Mouse (Mus musculus): ENCODE data around the gene Tmem209. TPM values are rescaled to one million over a fixed set of nuclear protein-coding genes. Genes with fewer than 3 reads are reported as not detected.
A peak's percentile ranks its signal among the peaks of the same experiment; 100 is the strongest.

Tmem209 gene
- polyA plus RNA-seq, 1 experiment from 2014 or later, result 32.9 TPM

DNA sequence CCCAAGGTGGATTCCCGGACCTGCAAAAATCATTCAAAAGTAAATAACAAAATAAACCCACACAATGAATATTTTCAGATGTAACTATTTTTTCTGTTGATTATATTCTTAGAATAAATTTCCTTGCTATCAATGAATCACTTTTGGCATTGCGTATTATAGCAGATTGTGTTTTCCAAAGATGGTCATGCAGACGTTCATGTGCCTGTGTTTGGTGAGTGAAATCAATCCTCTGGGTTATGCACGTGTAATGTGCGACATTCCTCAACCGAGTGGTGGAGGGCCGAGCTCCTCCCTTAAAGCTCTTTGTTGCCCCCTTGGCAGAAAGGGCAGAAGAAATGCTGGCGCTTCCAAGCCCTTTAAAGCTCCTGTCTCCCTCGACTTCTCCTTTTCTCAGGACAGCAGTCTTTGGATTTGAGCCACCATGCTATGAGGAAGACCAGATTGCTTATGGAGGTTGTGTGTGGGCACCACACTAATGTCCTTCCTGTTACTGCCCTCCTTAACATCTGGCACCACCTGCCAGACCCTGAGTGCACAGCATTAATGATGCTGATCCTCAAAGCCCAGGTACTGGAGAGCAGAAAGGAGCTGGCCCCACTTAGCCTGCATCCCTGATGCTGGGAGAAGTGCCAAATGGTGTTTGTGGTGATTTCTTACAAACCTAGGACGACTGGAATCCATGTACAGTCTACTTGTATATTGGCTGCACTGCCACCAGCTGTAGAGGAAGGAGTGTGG is 33.4 kb downstream of the Tmem209 start:
- Histone ChIP-seq H3K9ac (no peak overlapping the region), H3K36me3 (replicated peaks; ENCODE audit: control insufficient read depth, insufficient read depth) (peaks cover 9% of the 10 kb centered on the region; the same call in 1 of the 2 replicates), H3K4me3 (replicated peaks; ENCODE audit: low read length) (no peak overlapping the region), H3K27me3 (ENCODE audit: control insufficient read depth, insufficient read depth, low read length) (no peaks in the 10 kb centered on the region), H3K4me1 (replicated peaks; ENCODE audit: control insufficient read depth, insufficient read depth, low read length) (0 out of 2 replicates have a peak, but pooled peaks cover 3% of the 10 kb centered on the region), H3K4me2 (replicated peaks) (no peak overlapping the region), H3K9me3 (ENCODE audit: control insufficient read depth, low read length) (no peaks in the 10 kb centered on the region), H3K27ac (no peak overlapping the region)
- ATAC-seq (ENCODE audit: low FRiP score), result no peak
- 79% methylated on average over 10 of the region's 10 CpGs for WGBS
- no peak for DNase-seq (ENCODE audit: low spot score)

DNA sequence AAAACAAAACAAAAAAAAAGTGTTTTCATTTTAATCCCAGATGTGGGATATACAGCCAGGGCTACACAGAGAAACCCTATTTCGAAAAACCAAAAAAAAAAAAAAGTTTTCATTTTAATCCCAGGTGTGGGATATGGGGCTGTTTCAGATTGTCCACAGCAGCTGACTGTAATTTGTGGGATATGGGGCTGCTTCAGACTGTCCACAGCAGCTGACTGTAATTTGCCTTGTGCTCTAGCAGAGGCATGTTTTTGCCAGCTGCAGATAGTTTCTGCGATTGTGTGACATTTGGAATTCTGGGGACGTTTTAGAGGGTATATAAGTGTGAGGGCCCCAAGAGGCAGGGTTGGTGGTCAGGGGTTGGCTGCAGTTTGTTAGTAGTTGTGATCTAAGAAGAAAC is 37.9 kb downstream of the Tmem209 start:
- Histone ChIP-seq H3K4me1 (replicated peaks; ENCODE audit: control insufficient read depth, insufficient read depth, low read length) (0 out of 2 replicates have a peak, but pooled peaks cover 6% of the 10 kb centered on the region), H3K4me2 (replicated peaks) (no peak overlapping the region), H3K27me3 (ENCODE audit: control insufficient read depth, insufficient read depth, low read length) (no peaks in the 10 kb centered on the region), H3K4me3 (replicated peaks; ENCODE audit: low read length) (no peak overlapping the region), H3K27ac (no peak overlapping the region), H3K9ac (no peak overlapping the region), H3K36me3 (replicated peaks; ENCODE audit: control insufficient read depth, insufficient read depth) (no peaks in the 10 kb centered on the region), H3K9me3 (ENCODE audit: control insufficient read depth, low read length) (no peaks in the 10 kb centered on the region)
- ATAC-seq (ENCODE audit: low FRiP score), result no peak
- WGBS, result 90% methylated on average over 3 of the region's 3 CpGs
- no peak for DNase-seq (ENCODE audit: low spot score)

DNA sequence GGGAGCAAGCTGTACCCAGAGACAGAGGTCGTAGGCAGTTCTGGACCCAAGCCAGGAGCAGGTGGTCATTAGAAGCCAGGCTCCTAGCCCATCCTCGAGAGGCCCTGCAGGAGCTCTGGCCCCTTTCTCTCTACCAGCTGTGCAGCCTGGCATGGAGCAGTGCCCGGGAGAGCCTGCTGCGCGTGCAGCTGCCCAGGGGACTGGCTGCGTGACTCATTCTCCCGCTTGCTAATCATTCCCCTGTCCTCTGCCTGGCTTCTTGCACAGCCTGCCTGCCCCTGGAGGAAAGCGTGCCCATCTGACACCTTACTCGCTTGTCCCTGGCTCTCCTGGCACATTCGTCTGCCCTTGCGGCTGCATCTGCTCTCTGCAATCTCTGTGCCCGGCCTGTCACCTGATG is 40.2 kb downstream of the Tmem209 start:
- H3K9me3 ChIP-seq (ENCODE audit: control insufficient read depth, low read length), result no peaks in the 10 kb centered on the region
- H3K4me3 ChIP-seq (replicated peaks; ENCODE audit: low read length), result no peak overlapping the region
- H3K4me2 ChIP-seq (replicated peaks), result no peak overlapping the region
- H3K36me3 ChIP-seq (replicated peaks; ENCODE audit: control insufficient read depth, insufficient read depth), result no peaks in the 10 kb centered on the region
- no peak overlapping the region for H3K9ac ChIP-seq
- 0 out of 2 replicates have a peak, but pooled peaks cover 6% of the 10 kb centered on the region for H3K4me1 ChIP-seq (replicated peaks; ENCODE audit: control insufficient read depth, insufficient read depth, low read length)
- WGBS, result 54% methylated on average over 11 of the region's 12 CpGs
- ATAC-seq (ENCODE audit: low FRiP score), result peak; percentile 69; the same call in 1 of the 2 replicates
- DNase-seq (ENCODE audit: low spot score), result no peak
- H3K27ac ChIP-seq, result peak overlapping the region; percentile 48
- no peaks in the 10 kb centered on the region for H3K27me3 ChIP-seq (ENCODE audit: control insufficient read depth, insufficient read depth, low read length)

DNA sequence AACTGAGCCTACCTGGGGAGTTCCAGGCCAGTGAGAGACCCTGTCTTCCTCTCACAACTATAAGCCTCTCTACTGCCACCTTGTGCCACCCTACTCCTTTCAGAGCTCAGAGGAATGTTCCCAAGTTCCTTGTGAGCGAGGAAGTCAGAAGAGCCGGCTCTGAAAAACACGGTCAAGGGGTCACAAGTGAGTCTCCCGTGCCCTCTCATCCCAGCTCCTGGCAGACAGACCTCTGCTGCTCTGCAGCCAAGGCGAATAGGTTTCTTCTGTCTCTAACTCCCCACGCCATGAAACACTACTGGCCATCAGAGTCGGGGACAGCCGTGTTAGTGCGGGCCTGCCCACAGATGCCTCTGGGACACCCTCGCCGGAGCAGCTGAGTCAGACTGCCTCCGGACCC is 40.9 kb downstream of the Tmem209 start:
- DNase-seq (ENCODE audit: low spot score) (peak; percentile 47), ATAC-seq (ENCODE audit: low FRiP score) (no peak)
- WGBS, result 51% methylated on average over 12 of the region's 12 CpGs
- H3K9me3 ChIP-seq (ENCODE audit: control insufficient read depth, low read length), result no peaks in the 10 kb centered on the region
- no peak overlapping the region for H3K9ac ChIP-seq
- no peak overlapping the region for H3K4me3 ChIP-seq (replicated peaks; ENCODE audit: low read length)
- H3K27me3 ChIP-seq (ENCODE audit: control insufficient read depth, insufficient read depth, low read length), result no peaks in the 10 kb centered on the region
- H3K4me1 ChIP-seq (replicated peaks; ENCODE audit: control insufficient read depth, insufficient read depth, low read length), result 0 out of 2 replicates have a peak, but pooled peaks cover 6% of the 10 kb centered on the region
- no peak overlapping the region for H3K27ac ChIP-seq
- H3K36me3 ChIP-seq (replicated peaks; ENCODE audit: control insufficient read depth, insufficient read depth), result no peaks in the 10 kb centered on the region
- H3K4me2 ChIP-seq (replicated peaks), result no peak overlapping the region

DNA sequence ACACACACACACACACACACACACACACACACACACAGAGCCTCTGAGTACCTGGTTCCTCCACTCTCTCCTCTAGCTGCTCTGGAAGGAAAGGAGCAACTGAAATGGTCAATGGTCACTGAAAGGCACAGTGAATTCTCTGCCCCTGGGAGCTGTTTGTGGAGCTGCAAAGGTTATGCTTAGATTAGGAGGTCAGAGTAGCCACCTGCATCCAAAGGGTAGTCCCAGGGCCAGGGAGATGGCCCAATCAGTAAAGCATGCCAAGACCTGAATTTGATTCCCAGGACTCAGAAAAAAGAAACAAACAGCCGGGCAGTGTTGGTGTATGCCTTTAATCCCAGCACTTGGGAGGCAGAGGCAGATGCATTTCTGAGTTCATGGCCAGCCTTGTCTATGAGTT is 41.5 kb downstream of the Tmem209 start:
- 0 out of 2 replicates have a peak, but pooled peaks cover 6% of the 10 kb centered on the region for H3K4me1 ChIP-seq (replicated peaks; ENCODE audit: control insufficient read depth, insufficient read depth, low read length)
- no peak overlapping the region for H3K27ac ChIP-seq
- ATAC-seq (ENCODE audit: low FRiP score), result no peak
- no peak overlapping the region for H3K4me3 ChIP-seq (replicated peaks; ENCODE audit: low read length)
- H3K9me3 ChIP-seq (ENCODE audit: control insufficient read depth, low read length), result no peaks in the 10 kb centered on the region
- no peaks in the 10 kb centered on the region for H3K27me3 ChIP-seq (ENCODE audit: control insufficient read depth, insufficient read depth, low read length)
- no peaks in the 10 kb centered on the region for H3K36me3 ChIP-seq (replicated peaks; ENCODE audit: control insufficient read depth, insufficient read depth)
- H3K4me2 ChIP-seq (replicated peaks), result no peak overlapping the region
- H3K9ac ChIP-seq, result no peak overlapping the region
- WGBS, result 91% methylated on average over 1 of the region's 1 CpGs
- DNase-seq (ENCODE audit: low spot score), result no peak

DNA sequence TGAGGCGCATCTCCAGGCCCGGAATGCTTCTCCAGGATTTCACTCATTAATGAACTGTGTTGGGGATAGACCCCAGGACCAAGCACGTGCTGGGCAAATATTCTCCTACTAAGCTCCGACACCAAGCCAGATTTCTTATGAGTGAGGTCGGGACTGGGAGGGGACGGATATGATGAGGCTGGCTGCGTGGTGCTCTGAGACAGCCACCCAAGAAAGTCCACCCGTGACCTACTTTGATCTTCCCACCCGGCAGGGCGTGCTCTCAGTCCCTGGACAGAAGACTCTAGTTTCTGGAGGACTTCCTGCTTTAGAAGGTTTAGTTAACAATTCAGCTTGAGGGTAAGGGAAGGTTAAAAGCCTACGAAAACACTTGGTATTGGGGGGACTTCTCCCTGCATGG is 44.0 kb downstream of the Tmem209 start:
- H3K4me2 ChIP-seq (replicated peaks), result no peak overlapping the region
- DNase-seq (ENCODE audit: low spot score), result no peak
- peaks cover 28% of the 10 kb centered on the region for H3K4me1 ChIP-seq (replicated peaks; ENCODE audit: control insufficient read depth, insufficient read depth, low read length)
- no peaks in the 10 kb centered on the region for H3K36me3 ChIP-seq (replicated peaks; ENCODE audit: control insufficient read depth, insufficient read depth)
- no peak overlapping the region for H3K9ac ChIP-seq
- no peak overlapping the region for H3K27ac ChIP-seq
- ATAC-seq (ENCODE audit: low FRiP score), result no peak
- no peak overlapping the region for H3K4me3 ChIP-seq (replicated peaks; ENCODE audit: low read length)
- no peaks in the 10 kb centered on the region for H3K27me3 ChIP-seq (ENCODE audit: control insufficient read depth, insufficient read depth, low read length)
- H3K9me3 ChIP-seq (ENCODE audit: control insufficient read depth, low read length), result no peaks in the 10 kb centered on the region
- WGBS, result 91% methylated on average over 11 of the region's 11 CpGs

DNA sequence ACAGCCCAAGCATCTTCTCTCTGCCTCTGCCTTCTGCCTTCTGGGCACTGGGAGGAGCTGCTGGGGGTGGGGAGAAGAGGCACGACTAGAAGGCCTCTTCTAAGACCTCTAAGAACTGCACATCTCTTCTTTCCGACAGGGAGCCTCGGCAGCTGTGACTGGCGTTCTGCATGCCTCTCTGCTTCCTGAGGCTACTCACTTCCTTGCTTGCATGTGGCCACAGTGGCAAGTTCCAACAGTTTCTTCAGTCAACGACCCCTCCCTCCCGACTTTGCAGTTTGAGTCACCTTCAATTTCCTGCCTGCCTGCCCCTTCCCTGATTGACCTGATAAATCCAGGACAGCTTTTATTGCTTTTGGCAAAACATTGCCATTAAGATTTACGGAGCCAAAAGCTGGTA is 46.8 kb downstream of the Tmem209 start:
- Histone ChIP-seq H3K4me2 (replicated peaks) (no peak overlapping the region), H3K4me1 (replicated peaks; ENCODE audit: control insufficient read depth, insufficient read depth, low read length) (peaks cover 40% of the 10 kb centered on the region), H3K9me3 (ENCODE audit: control insufficient read depth, low read length) (no peaks in the 10 kb centered on the region), H3K27me3 (ENCODE audit: control insufficient read depth, insufficient read depth, low read length) (no peaks in the 10 kb centered on the region), H3K36me3 (replicated peaks; ENCODE audit: control insufficient read depth, insufficient read depth) (no peaks in the 10 kb centered on the region), H3K9ac (0 out of 2 replicates have a peak overlapping the region, but pooled peaks have one; percentile 16), H3K27ac (peak overlapping the region; percentile 62), H3K4me3 (replicated peaks; ENCODE audit: low read length) (no peak overlapping the region)
- DNase-seq (ENCODE audit: low spot score) (no peak), ATAC-seq (ENCODE audit: low FRiP score) (no peak)
- WGBS, result 37% methylated on average over 7 of the region's 7 CpGs

DNA sequence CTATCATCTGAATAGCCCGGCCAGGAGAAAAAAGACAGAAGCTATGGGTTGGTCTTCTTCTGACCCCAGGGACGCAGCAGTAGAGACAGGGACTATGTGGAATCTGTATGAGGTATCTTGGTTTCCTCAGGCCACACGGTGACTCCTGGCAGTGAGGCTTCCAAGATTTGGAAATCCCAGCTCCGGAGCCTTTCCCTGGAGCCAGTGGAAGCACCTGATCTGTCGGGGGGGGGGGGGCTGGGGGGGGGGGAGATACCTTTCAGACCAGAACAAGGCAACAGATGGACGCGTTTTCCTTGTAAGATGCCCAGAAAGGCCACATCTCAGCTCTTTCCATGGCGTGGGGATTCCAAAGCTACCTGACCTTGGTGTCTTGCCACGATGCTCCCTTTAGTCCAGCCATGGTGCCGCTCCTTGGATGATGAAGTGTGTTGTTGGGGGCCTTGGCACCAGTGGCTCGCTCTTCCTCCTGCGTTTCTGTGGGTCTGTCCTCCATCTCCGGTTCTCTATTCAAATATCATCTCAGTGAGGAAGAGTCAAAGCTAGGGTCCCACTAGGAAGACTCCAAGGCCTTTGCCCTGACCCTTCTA is 47.7 kb downstream of the Tmem209 start:
- H3K4me2 ChIP-seq (replicated peaks), result no peak overlapping the region
- no peak overlapping the region for H3K9ac ChIP-seq
- peak overlapping the region; percentile 97 for H3K27ac ChIP-seq
- peaks cover 40% of the 10 kb centered on the region for H3K4me1 ChIP-seq (replicated peaks; ENCODE audit: control insufficient read depth, insufficient read depth, low read length)
- DNase-seq (ENCODE audit: low spot score) (no peak), ATAC-seq (ENCODE audit: low FRiP score) (no peak)
- H3K36me3 ChIP-seq (replicated peaks; ENCODE audit: control insufficient read depth, insufficient read depth), result no peaks in the 10 kb centered on the region
- H3K27me3 ChIP-seq (ENCODE audit: control insufficient read depth, insufficient read depth, low read length), result no peaks in the 10 kb centered on the region
- 89% methylated on average over 13 of the region's 13 CpGs for WGBS
- H3K9me3 ChIP-seq (ENCODE audit: control insufficient read depth, low read length), result no peaks in the 10 kb centered on the region
- no peak overlapping the region for H3K4me3 ChIP-seq (replicated peaks; ENCODE audit: low read length)

DNA sequence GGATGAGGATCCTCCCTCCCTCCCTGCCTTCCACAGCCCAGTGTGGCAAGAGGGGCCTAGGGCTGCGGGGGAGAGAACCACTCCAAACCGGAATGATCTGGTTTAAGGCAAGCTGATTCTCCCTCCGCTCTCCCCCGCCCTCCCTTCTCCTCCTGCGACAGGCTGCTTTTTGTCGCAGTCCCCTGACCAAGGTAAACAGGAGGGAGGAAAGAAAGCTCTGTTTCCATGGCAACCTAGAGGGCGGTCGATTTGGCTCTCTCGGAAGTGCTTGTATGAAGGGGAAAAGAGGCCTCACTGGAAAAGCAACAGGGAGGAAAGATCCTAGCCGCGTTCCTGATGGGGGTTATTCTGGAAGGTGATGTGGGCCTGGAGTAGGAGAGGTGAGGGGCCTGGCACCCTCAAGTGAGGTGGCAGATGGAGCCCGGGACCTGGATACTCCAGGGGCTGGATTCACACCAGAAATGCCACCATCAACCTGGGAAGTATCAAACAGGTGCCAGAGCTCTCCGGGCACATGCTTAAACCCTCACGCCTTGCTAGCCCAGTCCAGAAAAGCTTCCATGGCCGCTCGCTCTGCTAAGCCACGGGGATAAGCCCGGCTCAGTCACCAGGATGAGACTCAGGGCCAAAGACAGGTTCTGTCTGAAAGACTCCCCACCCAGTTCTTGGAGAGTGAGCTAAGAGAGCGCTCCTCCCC is 48.7 kb downstream of the Tmem209 start:
- ATAC-seq (ENCODE audit: low FRiP score) (peak; percentile 93), DNase-seq (ENCODE audit: low spot score) (peak; percentile 91)
- WGBS, result 13% methylated on average over 18 of the region's 19 CpGs
- H3K9me3 ChIP-seq (ENCODE audit: control insufficient read depth, low read length), result no peaks in the 10 kb centered on the region
- no peaks in the 10 kb centered on the region for H3K27me3 ChIP-seq (ENCODE audit: control insufficient read depth, insufficient read depth, low read length)
- peak overlapping the region; percentile 58 for H3K4me2 ChIP-seq (replicated peaks)
- no peak overlapping the region for H3K4me3 ChIP-seq (replicated peaks; ENCODE audit: low read length)
- peak overlapping the region; percentile 68 for H3K9ac ChIP-seq
- peaks cover 40% of the 10 kb centered on the region for H3K4me1 ChIP-seq (replicated peaks; ENCODE audit: control insufficient read depth, insufficient read depth, low read length)
- no peaks in the 10 kb centered on the region for H3K36me3 ChIP-seq (replicated peaks; ENCODE audit: control insufficient read depth, insufficient read depth)
- peak overlapping the region; percentile 97 for H3K27ac ChIP-seq
